Comparison of ENCODE assay signal across 8 mouse cellular contexts in the genomic region with DNA sequence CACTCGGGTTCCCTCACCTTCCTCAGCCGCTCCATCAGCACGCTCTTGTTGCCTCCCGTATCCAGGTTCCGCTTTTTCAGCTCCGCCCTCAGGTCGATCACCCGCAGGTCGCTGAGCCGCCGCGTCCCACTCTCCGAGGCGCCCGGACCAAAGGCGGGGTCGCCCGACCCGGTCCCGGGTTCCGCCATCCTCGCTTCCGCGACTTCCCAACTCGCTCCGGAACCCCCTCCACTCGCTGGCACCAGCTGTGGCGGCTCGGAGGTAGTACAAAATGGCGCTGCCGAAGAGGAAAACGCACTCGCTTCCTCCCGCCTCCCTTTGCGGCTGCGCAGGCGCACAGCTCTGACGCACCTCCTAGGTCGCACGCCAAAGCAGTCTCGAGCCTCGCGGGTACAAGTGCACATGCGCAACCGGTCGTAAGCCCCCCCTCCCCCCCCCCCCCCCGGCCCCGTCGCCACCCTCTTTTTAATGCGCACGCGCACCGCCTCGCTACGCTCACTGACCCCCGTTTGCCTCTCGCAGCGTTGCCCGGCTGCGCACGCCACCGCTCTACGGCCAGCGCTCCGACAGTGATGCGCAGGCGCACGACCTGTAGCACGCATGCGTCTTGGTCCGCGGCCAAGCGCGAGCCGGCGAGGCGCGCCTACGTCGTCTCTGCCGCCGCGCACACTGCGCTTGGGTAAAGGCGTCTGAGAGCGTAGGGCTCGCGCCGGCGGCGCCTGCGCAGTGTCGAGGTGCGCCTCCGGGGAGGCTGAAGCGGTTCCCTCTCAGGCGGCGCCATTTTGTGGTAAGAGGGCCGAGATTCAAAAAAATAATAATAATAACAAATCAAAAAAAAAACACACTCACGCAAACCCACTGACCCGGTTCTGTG. TPM values are rescaled to one million over a fixed set of nuclear protein-coding genes. Genes with fewer than 3 reads are reported as not detected.
DNase-seq lines count a peak whose midpoint lies in the region; ATAC-seq lines count a peak whose summit lies in the region.

A gene (minus strand): TSS at position 329 of the 874 bp plus-strand sequence.
A gene (plus strand): TSS at position 569 of the 874 bp plus-strand sequence.

- peak within 1 kb of the TSS; percentile 85 for H3K4me2 ChIP-seq in lung, embryonic 16.5 days (ENCODE audit: low read depth, low read length)

- H3K4me3 ChIP-seq in lung, embryonic 16.5 days (ENCODE audit: low read length), result peak within 1 kb of the TSS; percentile 98

- H3K27me3 ChIP-seq in lung, embryonic 16.5 days (ENCODE audit: control insufficient read depth, insufficient read depth, low read depth, low read length), result no peaks in the 10 kb centered on the region

- H3K4me1 ChIP-seq in lung, embryonic 16.5 days (replicated peaks; ENCODE audit: control insufficient read depth, insufficient read depth, low read length), result peaks cover 30% of the 10 kb centered on the region

- peak within 1 kb of the TSS; percentile 96 for H3K9ac ChIP-seq in lung, embryonic 16.5 days (ENCODE audit: low read length)

- under 1% methylated on average over 83 of the region's 101 CpGs for WGBS in lung, embryonic 16.5 days

- peaks cover 40% of the 10 kb centered on the region for H3K36me3 ChIP-seq in lung, embryonic 16.5 days (ENCODE audit: control insufficient read depth, insufficient read depth, low read length)

- H3K27ac ChIP-seq in lung, embryonic 16.5 days (ENCODE audit: low read length), result peak within 1 kb of the TSS; percentile 97

- ATAC-seq in hematopoietic stem cell, adult 5-6 weeks (replicated peaks in 1 of 2; ENCODE audit: insufficient read depth in 1 of 2, low FRiP score in 2 of 2, low TSS enrichment in 1 of 2, low read depth in 1 of 2, poor library complexity in 2 of 2, severe bottlenecking in 2 of 2), result peak; percentile 68 to 79
- peak; percentile 96 for ATAC-seq in lung, embryonic 16.5 days (ENCODE audit: low read depth)

- no peaks in the 10 kb centered on the region for H3K9me3 ChIP-seq in lung, embryonic 16.5 days (ENCODE audit: control insufficient read depth, low read length)

- DNase-seq in MEL-GATA-1-ER (ENCODE audit: extremely low read depth, low read depth), result peak; percentile 92
- DNase-seq in cerebellum, adult 8-10 months, result peak; percentile 99
- DNase-seq in forelimb bud, embryonic 11.5 days (ENCODE audit: low read depth, low spot score), result peak; percentile 100
- peak; percentile 93 for DNase-seq in layer of hippocampus, adult 9-10 months (ENCODE audit: low spot score)
- DNase-seq in ovary, postnatal 10 days (ENCODE audit: low spot score), result peak; percentile 98
- DNase-seq in thymus, postnatal 10 days (ENCODE audit: low spot score in 2 of 2), result peak; percentile 98

RNA-seq across cellular contexts. Expression of the first gene that starts in this region (rescaled TPM):
- total RNA-seq in hematopoietic stem cell, adult 5-6 weeks (2017), result 94.2 and 95.1 TPM in 2 replicates
- 73.7 and 74.8 TPM in 2 replicates for polyA plus RNA-seq in lung, embryonic 16.5 days (2015; fragmentation: Nextera tagmentation; extraction: Ambion mirVana)

RNA-seq across cellular contexts. Expression of the second gene that starts in this region (rescaled TPM):
- 65.8 and 86.0 TPM in 2 replicates for total RNA-seq in hematopoietic stem cell, adult 5-6 weeks (2017)
- 86.9 and 95.7 TPM in 2 replicates for polyA plus RNA-seq in lung, embryonic 16.5 days (2015; fragmentation: Nextera tagmentation; extraction: Ambion mirVana)

Comparison
In these comparisons a context has a peak if more than half of its experiments do, and no peak if none do; other contexts are left out.
1. Peak in every context shown above with its lines: DNase-seq, ATAC-seq, H3K4me3 ChIP-seq and H3K27ac ChIP-seq.